Mouse (Mus musculus) testis, adult 2 months (tissue): ENCODE measurements around the gene Galnt2.

Source experiments
- CTCF ChIP-seq: fragments of 200-500 bp; IDR thresholded peaks from 2 replicates; pipeline ENCODE4 v1.5.1; 2012; ENCODE audit warnings: low read depth, mild to moderate bottlenecking, inconsistent platforms, low read length, moderate library complexity; ENCODE audit not compliant: control insufficient read depth, insufficient read depth, insufficient replicate concordance
- POLR2A ChIP-seq: fragments of 200-500 bp; IDR thresholded peaks from 2 replicates; pipeline ENCODE4 v1.6.1; 2012; ENCODE audit warnings: low read depth, mild to moderate bottlenecking, inconsistent platforms, low read length, moderate library complexity; ENCODE audit not compliant: control insufficient read depth

DNA sequence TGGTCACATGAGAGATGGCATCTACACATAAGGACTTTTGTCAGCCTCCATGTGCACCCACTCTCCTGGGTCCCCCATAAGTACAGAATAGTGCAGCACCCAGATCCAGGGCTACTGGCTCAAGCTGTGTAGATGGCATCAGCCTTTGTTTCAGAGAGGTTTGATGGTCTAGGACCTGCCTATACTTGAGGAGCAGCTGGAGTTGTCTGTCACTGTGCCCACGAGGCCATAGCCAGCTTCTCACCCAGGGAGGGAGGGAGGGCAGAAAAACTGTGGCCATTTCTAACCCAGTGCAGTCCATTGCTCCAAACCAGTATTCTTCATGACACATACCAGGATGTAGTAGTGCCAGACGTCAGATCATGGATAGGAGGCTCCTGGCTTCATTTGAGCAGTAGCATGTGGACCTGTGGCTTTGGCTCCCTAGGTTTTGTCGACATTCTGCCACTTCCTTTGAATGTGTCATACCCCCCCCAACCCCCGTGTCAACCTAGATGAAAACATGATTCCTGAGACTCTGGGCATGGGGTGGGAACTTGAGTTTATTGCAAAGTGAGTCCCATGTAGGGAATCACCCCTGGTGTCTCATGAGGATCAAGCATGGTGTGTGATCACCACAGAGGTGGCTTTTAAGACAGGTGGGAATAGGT, 57.1 kb downstream of the Galnt2 start:
- no peak for TF ChIP-seq CTCF
- TF ChIP-seq POLR2A, result no peak
